Mouse (Mus musculus) cortical plate, adult 2 months (tissue): Measurements from ENCODE around the gene Slc4a1.

Source experiments
- CTCF ChIP-seq: fragments of 200-500 bp; IDR thresholded peaks from 2 replicates; pipeline ENCODE4 v1.5.1; 2011; ENCODE audit warnings: mild to moderate bottlenecking, control low read depth, low read length; ENCODE audit not compliant: insufficient read depth; ENCODE audit errors: extremely low read depth
- POLR2A ChIP-seq: fragments of 200-500 bp; IDR thresholded peaks from 2 replicates; pipeline ENCODE4 v1.6.1; 2011; ENCODE audit warnings: mild to moderate bottlenecking, low read length, control low read depth; ENCODE audit not compliant: insufficient read depth; ENCODE audit errors: extremely low read depth

- no peak for TF ChIP-seq CTCF
- TF ChIP-seq POLR2A = no peak
Measured at GRCm38 (mm10) chr11:102310768-102311695, 55.0 kb downstream of the Slc4a1 start.
